Mouse (Mus musculus) spleen, adult 2 months (tissue): Measurements from ENCODE around the gene Wdr62.

ENCODE experiments used
- CTCF ChIP-seq: fragments of 200-500 bp; IDR thresholded peaks from 2 replicates; pipeline ENCODE4 v1.5.1; 2011; ENCODE audit warnings: mild to moderate bottlenecking, inconsistent platforms; ENCODE audit not compliant: insufficient read depth, insufficient read length, insufficient replicate concordance; ENCODE audit errors: extremely low read depth
- POLR2A ChIP-seq: fragments of 200-500 bp; IDR thresholded peaks from 2 replicates; pipeline ENCODE4 v1.6.1; 2011; ENCODE audit warnings: low read depth, low read length, inconsistent platforms

GRCm38 (mm10) chr7:30279951-30280669, at the start of gene Wdr62, which contains the start of gene Thap8:
- TF ChIP-seq CTCF (no peak), POLR2A (peak; percentile 19; the same call in 1 of the 2 replicates)
